Mouse (Mus musculus): ENCODE measurements around the gene Retreg1.

GRCm38 (mm10) chr15:25984734-25985492, 141.9 kb downstream of the Retreg1 start:
- TF ChIP-seq CHD2 (IDR thresholded peaks at IDR 0.05; ENCODE audit: low read depth, low read length) (no peak), ZC3H11A (IDR thresholded peaks at IDR 0.05; ENCODE audit: borderline replicate concordance, low read depth, low read length) (no peak), HCFC1 (IDR thresholded peaks at IDR 0.05; ENCODE audit: borderline replicate concordance, insufficient read depth, low read length) (no peak)
